Mouse (Mus musculus) forebrain, embryonic 16.5 days (tissue): ENCODE results near the gene Cnp. TPM values are rescaled to one million over a fixed set of nuclear protein-coding genes. Genes with fewer than 3 reads are reported as not detected.
"Not testable (repeated sequence)": the region's sequence is repeated elsewhere in the genome, so short reads cannot be mapped to it uniquely, and the experiment has no call there.

Experiments
- ATAC-seq: fragments of 200-750 bp; cut with Nextera tagmentation; 2 replicates; pipeline ENCODE4 v1.8.0; 2017; ENCODE audit warnings: mild to moderate bottlenecking, moderate library complexity
- H3K27ac ChIP-seq: fragments of 300-500 bp; sonication (generic); 2 replicates; pipeline ENCODE4 v1.5.1; 2014; ENCODE audit warnings: low read length, control low read depth
- H3K27me3 ChIP-seq: fragments of 300-500 bp; sonication (generic); replicated peaks from 2 replicates; pipeline ENCODE4 v1.6.1; 2014; ENCODE audit warnings: low read length; ENCODE audit not compliant: control insufficient read depth, insufficient read depth
- H3K36me3 ChIP-seq: fragments of 300-500 bp; sonication (generic); 2 replicates; pipeline ENCODE4 v1.6.1; 2014; ENCODE audit not compliant: control insufficient read depth, insufficient read depth
- H3K4me1 ChIP-seq: fragments of 300-500 bp; sonication (generic); replicated peaks from 2 replicates; pipeline ENCODE4 v1.6.1; 2014; ENCODE audit warnings: low read length; ENCODE audit not compliant: control insufficient read depth, insufficient read depth
- H3K4me2 ChIP-seq: fragments of 300-500 bp; sonication (generic); 2 replicates; pipeline ENCODE4 v1.6.1; 2014; ENCODE audit warnings: mild to moderate bottlenecking, low read length, control low read depth
- H3K4me3 ChIP-seq: fragments of 300-500 bp; sonication (generic); replicated peaks from 2 replicates; pipeline ENCODE4 v1.5.1; 2014; ENCODE audit warnings: mild to moderate bottlenecking, low read length, control low read depth
- H3K9ac ChIP-seq: fragments of 300-500 bp; sonication (generic); replicated peaks from 2 replicates; pipeline ENCODE4 v1.6.1; 2014; ENCODE audit warnings: low read depth, low read length, control low read depth
- H3K9me3 ChIP-seq: fragments of 300-500 bp; sonication (generic); 2 replicates; pipeline ENCODE4 v1.6.1; 2016; ENCODE audit warnings: low read length; ENCODE audit not compliant: control insufficient read depth
- WGBS: fragments of 180-500 bp; shearing (Covaris S2); extraction: QIAGEN DNeasy Blood & Tissue Kit; methylation state at CpG from one replicate; pipeline ENCODE4 v1.1.7; 2014; 5-methylcytosine and 5-hydroxymethylcytosine counted together
- polyA plus RNA-seq: library from polyadenylated mRNA; unstranded; fragments of >200 nt; fragmentation: Nextera tagmentation; extraction: Ambion mirVana; gene quantifications from 2 replicates; pipeline ENCODE4 v1.2.1, GENCODE M21; 2015

The Cnp gene
- polyA plus RNA-seq, 1 experiment from 2014 or later = 29.8 TPM

DNA sequence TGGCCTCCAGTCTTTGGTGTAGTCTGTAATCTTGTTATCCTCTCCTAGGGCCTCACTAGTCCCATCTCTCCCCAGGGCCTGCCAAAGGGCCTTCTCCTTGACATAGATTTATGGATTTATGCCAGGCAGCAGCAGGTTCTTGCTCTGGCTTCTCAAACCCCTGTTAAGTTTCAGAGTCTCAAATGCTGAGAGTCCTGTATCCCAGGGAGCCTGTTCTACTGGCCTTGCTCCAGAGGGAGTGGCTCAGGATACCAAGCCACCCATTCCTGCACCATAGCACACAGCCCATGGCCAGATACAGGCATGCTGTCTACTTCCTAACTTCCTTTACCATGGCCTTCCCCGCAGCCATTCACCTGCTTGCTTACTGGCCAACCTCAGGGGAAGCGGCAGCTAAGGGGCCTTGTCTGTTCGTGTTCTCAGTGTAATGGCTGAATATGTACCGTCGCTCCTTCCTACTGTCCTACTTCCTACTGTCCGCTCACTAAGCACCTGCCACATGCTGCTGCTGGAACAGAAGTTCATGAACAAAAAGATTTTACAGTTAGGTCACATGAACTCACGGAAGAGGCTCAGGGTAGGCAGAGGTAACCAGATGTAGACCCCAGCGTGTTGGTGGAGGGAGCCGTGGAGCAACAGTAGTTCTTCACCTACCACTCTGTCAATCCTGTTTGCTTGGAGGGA lies 4.6 kb downstream of the Cnp start:
- Histone ChIP-seq H3K36me3 (peaks cover 24% of the 10 kb centered on the region), H3K9me3 (no peaks in the 10 kb centered on the region)
- 91% methylated on average over 9 of the region's 9 CpGs for WGBS

DNA sequence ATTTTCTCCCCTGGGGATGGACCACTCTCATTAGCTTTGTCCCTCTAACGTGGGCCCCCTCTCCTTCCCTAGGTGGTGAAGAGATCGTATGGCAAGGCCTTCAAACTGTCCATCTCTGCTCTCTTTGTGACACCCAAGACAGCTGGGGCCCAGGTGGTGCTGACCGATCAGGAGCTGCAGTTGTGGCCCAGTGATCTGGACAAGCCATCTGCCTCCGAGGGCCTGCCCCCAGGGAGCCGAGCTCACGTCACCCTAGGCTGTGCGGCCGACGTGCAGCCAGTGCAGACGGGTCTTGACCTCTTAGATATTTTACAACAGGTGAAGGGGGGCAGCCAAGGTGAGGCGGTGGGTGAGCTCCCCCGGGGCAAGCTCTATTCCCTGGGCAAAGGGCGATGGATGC lies 5.6 kb downstream of the Cnp start:
- no peaks in the 10 kb centered on the region for H3K27me3 ChIP-seq
- H3K4me2 ChIP-seq = no peak overlapping the region
- ATAC-seq = no peak
- no peak overlapping the region for H3K4me3 ChIP-seq
- no peak overlapping the region for H3K9ac ChIP-seq
- no peaks in the 10 kb centered on the region for H3K9me3 ChIP-seq
- peaks cover 34% of the 10 kb centered on the region for H3K36me3 ChIP-seq
- H3K27ac ChIP-seq = no peak overlapping the region
- 96% methylated on average over 13 of the region's 13 CpGs for WGBS
- H3K4me1 ChIP-seq = peaks cover 8% of the 10 kb centered on the region

More for the DNA sequence above, 4.6 kb downstream of the Cnp start:
- Histone ChIP-seq H3K27me3 (no peaks in the 10 kb centered on the region), H3K27ac (no peak overlapping the region), H3K4me3 (no peak overlapping the region), H3K9ac (no peak overlapping the region), H3K4me2 (no peak overlapping the region), H3K4me1 (peaks cover 11% of the 10 kb centered on the region)
- no peak for ATAC-seq

GRCm38 (mm10) chr11:100581756-100582155 lies 7.1 kb downstream of the Cnp start:
- H3K27ac ChIP-seq = no peak overlapping the region
- H3K4me1 ChIP-seq = peaks cover 6% of the 10 kb centered on the region; the same call in 1 of the 2 replicates
- peaks cover 42% of the 10 kb centered on the region for H3K36me3 ChIP-seq
- no peaks in the 10 kb centered on the region for H3K9me3 ChIP-seq
- no peaks in the 10 kb centered on the region for H3K27me3 ChIP-seq
- no peak overlapping the region for H3K4me3 ChIP-seq
- no peak overlapping the region for H3K4me2 ChIP-seq
- ATAC-seq = no peak
- 28% methylated on average over 4 of the region's 4 CpGs for WGBS
- H3K9ac ChIP-seq = no peak overlapping the region

GRCm38 (mm10) chr11:100582413-100582812 lies 7.7 kb downstream of the Cnp start:
- not testable (repeated sequence) for H3K27me3 ChIP-seq, H3K4me3 ChIP-seq, ATAC-seq, H3K9me3 ChIP-seq, H3K4me1 ChIP-seq, H3K27ac ChIP-seq, H3K9ac ChIP-seq, H3K4me2 ChIP-seq
- peaks cover 45% of the 10 kb centered on the region for H3K36me3 ChIP-seq
- WGBS = 95% methylated on average over 1 of the region's 1 CpGs

DNA sequence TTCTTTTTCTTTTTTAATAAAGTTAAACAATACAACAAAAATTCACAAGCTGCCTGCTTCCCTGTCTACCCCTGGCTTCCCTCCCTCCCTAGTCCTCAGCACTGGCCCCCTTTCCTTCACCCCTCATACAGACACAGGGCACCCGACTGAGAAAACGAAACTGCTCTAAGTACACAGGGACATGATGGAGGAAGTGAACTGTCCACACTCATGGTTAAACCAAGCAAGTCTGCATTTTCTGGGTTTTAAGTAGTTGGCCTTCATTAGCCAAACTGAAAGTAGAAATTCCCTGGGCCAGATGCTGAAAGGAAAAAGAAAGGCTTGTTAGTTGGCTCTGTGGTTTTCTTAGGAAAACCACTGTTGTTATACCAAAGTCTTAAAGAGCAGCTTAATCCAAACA lies 8.1 kb downstream of the Cnp start:
- Histone ChIP-seq H3K4me1 (peaks cover 6% of the 10 kb centered on the region; the same call in 1 of the 2 replicates), H3K4me3 (no peak overlapping the region), H3K27me3 (no peaks in the 10 kb centered on the region), H3K4me2 (no peak overlapping the region), H3K9me3 (no peaks in the 10 kb centered on the region), H3K27ac (no peak overlapping the region), H3K9ac (no peak overlapping the region), H3K36me3 (peaks cover 45% of the 10 kb centered on the region)
- ATAC-seq = no peak
- WGBS = 95% methylated on average over 2 of the region's 2 CpGs

GRCm38 (mm10) chr11:100584561-100584961 lies 9.9 kb downstream of the Cnp start:
- Histone ChIP-seq H3K36me3 (peaks cover 54% of the 10 kb centered on the region), H3K27ac (no peak overlapping the region), H3K4me1 (peaks cover 6% of the 10 kb centered on the region; the same call in 1 of the 2 replicates), H3K27me3 (no peaks in the 10 kb centered on the region), H3K9me3 (no peaks in the 10 kb centered on the region), H3K9ac (no peak overlapping the region), H3K4me2 (no peak overlapping the region), H3K4me3 (no peak overlapping the region)
- no peak for ATAC-seq
- 89% methylated on average over 7 of the region's 7 CpGs for WGBS

GRCm38 (mm10) chr11:100585148-100585547 lies 10.4 kb downstream of the Cnp start:
- no peaks in the 10 kb centered on the region for H3K9me3 ChIP-seq
- H3K9ac ChIP-seq = no peak overlapping the region
- H3K4me3 ChIP-seq = no peak overlapping the region
- peaks cover 6% of the 10 kb centered on the region; the same call in 1 of the 2 replicates for H3K4me1 ChIP-seq
- 98% methylated on average over 3 of the region's 3 CpGs for WGBS
- peaks cover 56% of the 10 kb centered on the region for H3K36me3 ChIP-seq
- no peak overlapping the region for H3K4me2 ChIP-seq
- H3K27ac ChIP-seq = no peak overlapping the region
- H3K27me3 ChIP-seq = no peaks in the 10 kb centered on the region
- no peak for ATAC-seq

- Histone ChIP-seq H3K27me3 (no peaks in the 10 kb centered on the region), H3K4me2 (no peak overlapping the region), H3K9ac (no peak overlapping the region), H3K4me3 (no peak overlapping the region), H3K4me1 (no peaks in the 10 kb centered on the region), H3K36me3 (peaks cover 59% of the 10 kb centered on the region), H3K27ac (no peak overlapping the region), H3K9me3 (no peaks in the 10 kb centered on the region)
- 98% methylated on average over 2 of the region's 2 CpGs for WGBS
- ATAC-seq = no peak
Measured at GRCm38 (mm10) chr11:100588462-100588861, 13.8 kb downstream of the Cnp start.

DNA sequence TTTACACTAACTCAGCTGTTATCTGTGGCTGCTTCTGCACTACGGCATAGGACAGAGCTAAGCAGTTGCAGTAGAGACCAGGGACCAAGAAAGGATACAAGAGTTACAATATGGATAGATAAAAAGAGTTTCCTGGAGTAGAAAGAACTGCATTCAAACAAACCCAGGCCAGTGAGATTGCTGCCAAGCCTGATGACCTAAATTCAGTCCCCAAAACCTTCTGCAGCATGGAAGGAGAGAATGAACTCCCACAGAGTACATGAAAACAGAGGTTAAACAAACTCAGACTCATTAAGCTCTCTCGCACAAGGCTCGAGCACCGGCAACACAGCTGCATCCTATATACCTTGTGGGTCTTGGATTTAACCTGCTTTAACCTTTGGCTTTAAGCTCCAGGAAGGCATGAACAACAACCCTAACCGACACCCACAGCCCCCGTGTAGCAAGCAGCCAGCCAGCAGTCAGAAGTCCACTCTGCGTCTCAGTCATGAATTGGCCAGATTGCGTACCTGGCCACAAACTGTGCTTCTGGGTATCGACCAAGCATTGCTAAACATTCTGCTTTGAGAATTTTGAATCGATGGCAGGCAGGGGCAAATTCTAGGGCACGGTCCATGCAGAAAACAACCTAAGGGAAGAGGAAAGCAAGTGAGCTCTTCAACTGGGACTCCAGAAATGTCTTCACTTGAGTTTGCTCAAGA lies 17.8 kb downstream of the Cnp start:
- H3K9me3 ChIP-seq = no peaks in the 10 kb centered on the region
- H3K4me1 ChIP-seq = no peaks in the 10 kb centered on the region
- peaks cover 49% of the 10 kb centered on the region for H3K36me3 ChIP-seq
- no peak overlapping the region for H3K4me3 ChIP-seq
- H3K4me2 ChIP-seq = no peak overlapping the region
- 91% methylated on average over 11 of the region's 11 CpGs for WGBS
- no peak overlapping the region for H3K27ac ChIP-seq
- no peak overlapping the region for H3K9ac ChIP-seq
- H3K27me3 ChIP-seq = no peaks in the 10 kb centered on the region
- no peak for ATAC-seq
